Mouse (Mus musculus): ENCODE measurements at regions not wholly inside any gene's neighbourhood (a gene's known extent, or its start where the extent isn't known, plus 50 kb on each side); places are given as distances from the start of the nearest gene placed in this dataset.

- TF ChIP-seq CTCF (IDR thresholded peaks at IDR 0.05; ENCODE audit: borderline replicate concordance, control insufficient read depth, extremely low read depth, insufficient read depth, low read length, poor library complexity) = no peak
- TF ChIP-seq POLR2A (IDR thresholded peaks at IDR 0.05; ENCODE audit: control insufficient read depth, extremely low read depth, insufficient read depth, low read length, poor library complexity) = no peak
Measured at GRCm38 (mm10) chr9:41766533-41766920, 357.6 kb downstream of the Sorl1 start.
